Mouse (Mus musculus) thymus, postnatal 14 days (tissue): ENCODE results near the gene Olfr777.
"Not testable (repeated sequence)": the region's sequence is repeated elsewhere in the genome, so short reads cannot be mapped to it uniquely, and the experiment has no call there.

Experiments
- DNase-seq: peaks from one replicate; pipeline ENCODE4 v3.0.0; 2021

The Olfr777 gene

GRCm38 (mm10) chr10:129271081-129271535 is at the start of gene Olfr777:
TSS of gene Olfr777 (minus strand) at chr10:129271485.
- no peak for DNase-seq

GRCm38 (mm10) chr10:129317817-129318216 is 46.5 kb upstream of the Olfr777 start, which contains the start of gene Olfr780:
TSS of gene Olfr780 (plus strand) at chr10:129318117.
- DNase-seq: no peak

GRCm38 (mm10) chr10:129313521-129313920 is 42.2 kb upstream of the Olfr777 start:
- DNase-seq: not testable (repeated sequence)

- not testable (repeated sequence) for DNase-seq
Observed at GRCm38 (mm10) chr10:129312973-129313372, 41.7 kb upstream of the Olfr777 start.

GRCm38 (mm10) chr10:129258827-129259226 is 12.5 kb downstream of the Olfr777 start, which contains the start of gene Olfr776:
TSS of gene Olfr776 (plus strand) at chr10:129259127.
- DNase-seq: no peak

- DNase-seq: no peak
Observed at GRCm38 (mm10) chr10:129248112-129248511, 23.2 kb downstream of the Olfr777 start, which contains the start of gene Olfr775. TSS of gene Olfr775 (plus strand) at chr10:129248412.

GRCm38 (mm10) chr10:129235904-129236303 is 35.4 kb downstream of the Olfr777 start, which contains the start of gene Olfr774:
TSS of gene Olfr774 (plus strand) at chr10:129236204.
- DNase-seq: no peak

- DNase-seq: no peak
Observed at GRCm38 (mm10) chr10:129230737-129231136, 40.5 kb downstream of the Olfr777 start.
